9 mouse cellular contexts compared by ENCODE assay signal in genomic region chr10:117402403-117403333, GRCm38 (mm10). TPM values are rescaled to one million over a fixed set of nuclear protein-coding genes. Genes with fewer than 3 reads are reported as not detected.
DNase-seq lines count a peak whose midpoint lies in the region; ATAC-seq and TF ChIP-seq lines count a peak whose summit lies in the region.
"Had no signal": no experiment of that assay in that cellular context is flagged by ENCODE, and none has a peak within 500 bp of the region (broad histone marks: within the 10 kb centered on the region; RNA-seq: fewer than 3 reads in every experiment).

No protein-coding gene starts in this region.

- ATAC-seq in embryonic facial prominence, embryonic 11.5 days (replicated peaks; ENCODE audit: insufficient number of reproducible peaks, low FRiP score, low TSS enrichment, low read depth) = no peak
- no peak for ATAC-seq in liver, embryonic 13.5 days (ENCODE audit: low read depth)
- ATAC-seq in frontal cortex, adult (ENCODE audit: low TSS enrichment) = no peak

- no peak overlapping the region for H3K27ac ChIP-seq in gastrocnemius, adult 2 months
- H3K27ac ChIP-seq in embryonic facial prominence, embryonic 11.5 days (replicated peaks; ENCODE audit: low read depth, low read length) = no peak overlapping the region
- H3K27ac ChIP-seq in liver, embryonic 13.5 days = no peak overlapping the region
- H3K27ac ChIP-seq: liver, embryonic 15.5 days had no signal

- H3K4me3 ChIP-seq in gastrocnemius, adult 2 months = no peak overlapping the region
- no peak overlapping the region for H3K4me3 ChIP-seq in embryonic facial prominence, embryonic 11.5 days (ENCODE audit: low read depth, low read length)
- no peak overlapping the region for H3K4me3 ChIP-seq in liver, embryonic 13.5 days (replicated peaks)
- H3K4me3 ChIP-seq: liver, embryonic 15.5 days had no signal

- TF ChIP-seq CTCF in gastrocnemius, adult 2 months (IDR thresholded peaks at IDR 0.05) = peak; percentile 77

- no peaks in the 10 kb centered on the region for H3K36me3 ChIP-seq in embryonic facial prominence, embryonic 11.5 days (replicated peaks; ENCODE audit: control insufficient read depth, insufficient read depth, low read depth, low read length)
- no peaks in the 10 kb centered on the region for H3K36me3 ChIP-seq in liver, embryonic 13.5 days
- H3K36me3 ChIP-seq: liver, embryonic 15.5 days had no signal

- H3K4me2 ChIP-seq in embryonic facial prominence, embryonic 11.5 days (ENCODE audit: low read depth, low read length) = no peak overlapping the region
- H3K4me2 ChIP-seq in liver, embryonic 13.5 days = no peak overlapping the region
- H3K4me2 ChIP-seq: liver, embryonic 15.5 days had no signal

- 79% methylated on average over 20 of the region's 20 CpGs for WGBS in embryonic facial prominence, embryonic 11.5 days
- 65% methylated on average over 20 of the region's 20 CpGs for WGBS in liver, embryonic 13.5 days (ENCODE audit: insufficient replicate concordance)

- DNase-seq in gastrocnemius, adult 2 months = peak; percentile 58
- no peak for DNase-seq in gastrocnemius, postnatal 25 days
- peak; percentile 26 for DNase-seq in urinary bladder, postnatal 14 days (ENCODE audit: low spot score)
- no peak for DNase-seq in urinary bladder, postnatal 4 days (ENCODE audit: low spot score in 2 of 2)
- peak; percentile 56 for DNase-seq in embryonic facial prominence, embryonic 11.5 days (ENCODE audit: low spot score)
- peak; percentile 24 for DNase-seq in liver, embryonic 13.5 days
- DNase-seq in spleen, postnatal 4 days (ENCODE audit: low spot score in 2 of 2) = peak; percentile 50 to 81

- H3K27me3 ChIP-seq in embryonic facial prominence, embryonic 11.5 days (ENCODE audit: control insufficient read depth, insufficient read depth, low read length) = no peaks in the 10 kb centered on the region
- H3K27me3 ChIP-seq in liver, embryonic 13.5 days = no peaks in the 10 kb centered on the region
- H3K27me3 ChIP-seq: liver, embryonic 15.5 days had no signal

- no peaks in the 10 kb centered on the region for H3K9me3 ChIP-seq in embryonic facial prominence, embryonic 11.5 days (replicated peaks; ENCODE audit: control insufficient read depth, low read length)
- no peaks in the 10 kb centered on the region for H3K9me3 ChIP-seq in liver, embryonic 13.5 days (replicated peaks)
- H3K9me3 ChIP-seq: liver, embryonic 15.5 days had no signal

- H3K4me1 ChIP-seq in embryonic facial prominence, embryonic 11.5 days (ENCODE audit: control insufficient read depth, insufficient read depth, low read length) = no peaks in the 10 kb centered on the region
- H3K4me1 ChIP-seq in liver, embryonic 13.5 days (replicated peaks) = 0 out of 2 replicates have a peak, but pooled peaks cover 4% of the 10 kb centered on the region

- intact Hi-C loops in gastrocnemius, adult 2 months (cut with DNase I) = no loop called here

- no peak overlapping the region for H3K9ac ChIP-seq in embryonic facial prominence, embryonic 11.5 days (replicated peaks; ENCODE audit: low read length)
- H3K9ac ChIP-seq in liver, embryonic 13.5 days = no peak overlapping the region
- H3K9ac ChIP-seq: liver, embryonic 15.5 days had no signal

RNA-seq across cellular contexts. Expression of gene Cpsf6, which starts 22.9 kb away (rescaled TPM):
- 10 to 100 TPM; 21.8 to 26.0 TPM for total RNA-seq in gastrocnemius, adult 2 months (2021)
- 10 to 100 TPM; 21.6 to 24.2 TPM for total RNA-seq in gastrocnemius, postnatal 25 days (2021)
- polyA plus RNA-seq in embryonic facial prominence, embryonic 11.5 days (2014; fragmentation: Nextera tagmentation; extraction: Ambion mirVana) = 212 and 223 TPM in 2 replicates
- 69.2 and 87.2 TPM in 2 replicates for polyA plus RNA-seq in liver, embryonic 13.5 days (2015; fragmentation: Nextera tagmentation; extraction: Ambion mirVana)

Comparison
In these comparisons a context has a peak if more than half of its experiments do, and no peak if none do; other contexts are left out.
1. DNase-seq: peak in gastrocnemius, adult 2 months (single experiment), urinary bladder, postnatal 14 days (single experiment), embryonic facial prominence, embryonic 11.5 days (single experiment), liver, embryonic 13.5 days (single experiment) and spleen, postnatal 4 days (2 of 2); none in gastrocnemius, postnatal 25 days (single experiment) and urinary bladder, postnatal 4 days (0 of 2).